Mouse (Mus musculus): ENCODE results near the gene Gls. TPM values are rescaled to one million over a fixed set of nuclear protein-coding genes. Genes with fewer than 3 reads are reported as not detected.
A peak's percentile ranks its signal among the peaks of the same experiment; 100 is the strongest.

Gls gene
- polyA plus RNA-seq, 1 experiment, result 89.5 TPM

GRCm38 (mm10) chr1:52251038-52251735 is 18.2 kb upstream of the Gls start:
- H3K4me1 ChIP-seq (ENCODE audit: control insufficient read depth, insufficient read depth, low read length), result no peaks in the 10 kb centered on the region
- H3K27ac ChIP-seq (ENCODE audit: insufficient read depth, low read depth, low read length), result no peak overlapping the region
- H3K4me3 ChIP-seq (ENCODE audit: insufficient read depth, low read length), result no peak overlapping the region
- TF ChIP-seq CTCF (IDR thresholded peaks at IDR 0.05; ENCODE audit: low read depth, low read length) (no peak), POLR2A (IDR thresholded peaks at IDR 0.05; ENCODE audit: borderline replicate concordance, low read depth, low read length) (no peak)

DNA sequence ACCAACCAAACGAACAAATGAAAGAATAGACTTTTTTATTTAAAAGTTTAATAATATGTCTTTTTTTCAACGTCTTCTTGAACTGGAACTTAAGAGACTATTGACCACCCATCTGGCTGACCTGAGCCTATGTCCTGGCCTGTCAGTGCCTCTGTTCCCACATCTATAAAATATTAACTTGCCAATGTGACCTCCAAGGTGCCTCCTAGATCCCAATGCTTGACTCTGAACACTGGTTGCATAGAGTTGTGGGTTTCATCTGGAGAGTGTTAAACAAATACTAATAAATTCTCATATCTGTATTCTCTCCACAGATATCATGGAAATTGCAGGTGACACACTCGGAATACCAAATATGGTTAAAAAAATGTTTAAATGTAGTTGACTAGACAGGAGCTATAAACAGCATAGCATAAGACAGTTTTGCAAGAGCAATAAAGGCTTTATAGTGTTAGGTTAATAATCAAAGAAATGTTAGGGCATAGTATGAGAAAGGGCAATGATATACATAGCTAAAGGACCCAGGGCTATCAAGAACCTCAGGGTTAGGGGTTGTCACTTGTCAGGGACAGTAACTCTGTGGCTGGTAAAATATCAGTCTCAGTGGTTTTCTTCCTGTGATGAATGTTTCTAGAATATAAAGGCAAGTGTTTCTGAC is 16.0 kb upstream of the Gls start:
- Histone ChIP-seq H3K27ac (ENCODE audit: insufficient read depth, low read depth, low read length) (no peak overlapping the region), H3K4me1 (ENCODE audit: control insufficient read depth, insufficient read depth, low read length) (no peaks in the 10 kb centered on the region), H3K4me3 (ENCODE audit: insufficient read depth, low read length) (no peak overlapping the region)
- no peak for TF ChIP-seq POLR2A (IDR thresholded peaks at IDR 0.05; ENCODE audit: borderline replicate concordance, low read depth, low read length)
- no peak for TF ChIP-seq CTCF (IDR thresholded peaks at IDR 0.05; ENCODE audit: low read depth, low read length)

DNA sequence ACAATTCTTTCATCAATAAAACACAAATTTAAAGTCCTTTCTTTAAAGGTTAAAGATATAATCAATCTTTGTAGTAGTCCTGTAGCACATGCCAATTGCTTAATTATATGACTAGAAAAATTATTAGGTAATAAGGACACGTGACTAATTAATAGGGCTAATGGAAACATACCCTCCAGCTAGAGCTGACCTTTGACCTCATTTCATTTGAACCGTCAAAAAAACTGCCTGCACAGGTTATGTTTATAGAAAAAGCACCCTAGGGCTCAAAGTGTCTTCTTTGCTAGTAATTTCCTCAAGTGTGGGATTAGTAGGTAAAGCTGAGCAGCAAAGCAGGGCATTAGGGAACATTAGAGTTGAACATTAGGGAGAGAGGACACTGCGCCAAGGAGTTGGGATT is 9.2 kb upstream of the Gls start:
- Histone ChIP-seq H3K4me1 (ENCODE audit: control insufficient read depth, insufficient read depth, low read length) (no peaks in the 10 kb centered on the region), H3K27ac (ENCODE audit: insufficient read depth, low read depth, low read length) (no peak overlapping the region), H3K4me3 (ENCODE audit: insufficient read depth, low read length) (no peak overlapping the region)
- TF ChIP-seq CTCF (IDR thresholded peaks at IDR 0.05; ENCODE audit: low read depth, low read length) (no peak), POLR2A (IDR thresholded peaks at IDR 0.05; ENCODE audit: borderline replicate concordance, low read depth, low read length) (no peak)

- no peak for TF ChIP-seq POLR2A (IDR thresholded peaks at IDR 0.05; ENCODE audit: borderline replicate concordance, low read depth, low read length)
- no peak for TF ChIP-seq CTCF (IDR thresholded peaks at IDR 0.05; ENCODE audit: low read depth, low read length)
- H3K27ac ChIP-seq (ENCODE audit: insufficient read depth, low read depth, low read length), result peak overlapping the region; percentile 66
- H3K4me1 ChIP-seq (ENCODE audit: control insufficient read depth, insufficient read depth, low read length), result peaks cover 4% of the 10 kb centered on the region
- H3K4me3 ChIP-seq (ENCODE audit: insufficient read depth, low read length), result peak overlapping the region; percentile 68
Measured at GRCm38 (mm10) chr1:52232766-52233140, 279 bp downstream of the Gls start.

DNA sequence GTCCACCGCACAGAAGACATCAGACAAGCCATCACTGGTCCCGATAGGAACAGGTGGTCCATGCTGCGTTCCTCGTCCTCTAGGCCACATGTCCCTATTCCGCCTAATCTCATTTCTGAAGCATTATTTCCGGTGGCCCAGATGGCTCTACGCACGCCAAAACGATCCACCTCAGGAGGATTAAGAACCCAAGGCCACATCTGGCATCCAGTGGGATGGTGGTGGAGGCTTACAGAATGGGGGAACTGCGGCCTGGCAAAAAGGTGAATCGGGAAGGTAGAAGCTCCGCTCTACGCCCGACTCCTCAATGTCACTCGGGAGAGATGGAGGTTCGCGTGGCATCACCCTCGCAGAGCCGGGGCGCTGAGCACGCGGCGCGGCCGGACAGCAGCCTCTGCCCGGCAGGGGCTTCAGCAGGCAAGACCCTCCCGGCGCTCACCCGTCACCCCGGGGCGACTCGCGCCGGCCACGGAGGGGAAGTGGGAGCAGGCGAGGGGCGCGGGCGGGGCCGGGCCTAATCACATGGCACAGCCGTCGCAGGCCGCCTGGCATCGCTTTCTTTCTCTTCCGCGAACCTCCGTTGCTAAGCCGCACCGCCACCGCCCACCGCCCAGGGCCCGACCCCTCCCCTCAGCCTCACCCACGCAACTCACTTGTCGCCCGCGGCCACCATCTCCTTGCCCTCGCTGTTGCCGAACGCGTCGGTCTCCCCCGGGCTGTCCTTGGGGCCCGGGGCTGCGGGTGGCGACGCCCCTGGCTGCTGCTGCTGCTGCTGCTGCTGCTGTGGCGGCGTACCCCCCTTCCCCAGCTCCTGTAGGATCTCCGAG is 880 bp downstream of the Gls start:
- TF ChIP-seq POLR2A (IDR thresholded peaks at IDR 0.05; ENCODE audit: borderline replicate concordance, low read depth, low read length), result no peak
- no peak for TF ChIP-seq CTCF (IDR thresholded peaks at IDR 0.05; ENCODE audit: low read depth, low read length)
- peaks cover 7% of the 10 kb centered on the region for H3K4me1 ChIP-seq (ENCODE audit: control insufficient read depth, insufficient read depth, low read length)
- H3K27ac ChIP-seq (ENCODE audit: insufficient read depth, low read depth, low read length), result peak overlapping the region; percentile 66
- peak overlapping the region; percentile 68 for H3K4me3 ChIP-seq (ENCODE audit: insufficient read depth, low read length)

- Histone ChIP-seq H3K27ac (ENCODE audit: insufficient read depth, low read depth, low read length) (no peak overlapping the region), H3K4me3 (ENCODE audit: insufficient read depth, low read length) (0 out of 2 replicates have a peak overlapping the region, but pooled peaks have one; percentile 10), H3K4me1 (ENCODE audit: control insufficient read depth, insufficient read depth, low read length) (peaks cover 11% of the 10 kb centered on the region)
- no peak for TF ChIP-seq CTCF (IDR thresholded peaks at IDR 0.05; ENCODE audit: low read depth, low read length)
- no peak for TF ChIP-seq POLR2A (IDR thresholded peaks at IDR 0.05; ENCODE audit: borderline replicate concordance, low read depth, low read length)
Measured at GRCm38 (mm10) chr1:52230404-52230803, 2.6 kb downstream of the Gls start.

GRCm38 (mm10) chr1:52228178-52228577 is 4.9 kb downstream of the Gls start:
- TF ChIP-seq POLR2A (IDR thresholded peaks at IDR 0.05; ENCODE audit: borderline replicate concordance, low read depth, low read length) (no peak), CTCF (IDR thresholded peaks at IDR 0.05; ENCODE audit: low read depth, low read length) (no peak)
- H3K4me3 ChIP-seq (ENCODE audit: insufficient read depth, low read length), result no peak overlapping the region
- H3K4me1 ChIP-seq (ENCODE audit: control insufficient read depth, insufficient read depth, low read length), result peaks cover 14% of the 10 kb centered on the region
- H3K27ac ChIP-seq (ENCODE audit: insufficient read depth, low read depth, low read length), result no peak overlapping the region

GRCm38 (mm10) chr1:52226416-52226815 is 6.6 kb downstream of the Gls start:
- Histone ChIP-seq H3K4me3 (ENCODE audit: insufficient read depth, low read length) (no peak overlapping the region), H3K27ac (ENCODE audit: insufficient read depth, low read depth, low read length) (no peak overlapping the region), H3K4me1 (ENCODE audit: control insufficient read depth, insufficient read depth, low read length) (peaks cover 15% of the 10 kb centered on the region)
- TF ChIP-seq POLR2A (IDR thresholded peaks at IDR 0.05; ENCODE audit: borderline replicate concordance, low read depth, low read length) (no peak), CTCF (IDR thresholded peaks at IDR 0.05; ENCODE audit: low read depth, low read length) (no peak)

DNA sequence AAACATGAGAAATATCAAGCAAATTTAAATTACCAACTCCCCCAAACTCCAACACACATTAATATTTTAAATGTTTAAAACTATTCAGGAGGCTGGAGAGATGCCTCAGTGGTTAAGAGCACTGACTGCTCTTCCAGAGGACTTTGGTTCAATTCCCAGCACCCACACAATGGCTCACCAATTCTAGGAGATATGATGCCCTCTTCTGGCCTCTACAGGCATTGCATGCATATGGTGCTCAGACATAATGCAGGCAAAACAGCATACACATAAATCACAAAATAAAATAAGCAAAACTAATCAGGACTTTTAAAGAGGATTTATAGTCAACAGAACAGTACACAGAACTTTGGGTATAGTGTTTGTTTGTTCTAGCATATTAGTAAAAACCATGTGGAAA is 16.3 kb downstream of the Gls start:
- Histone ChIP-seq H3K27ac (ENCODE audit: insufficient read depth, low read depth, low read length) (no peak overlapping the region), H3K4me3 (ENCODE audit: insufficient read depth, low read length) (no peak overlapping the region)
- no peak for TF ChIP-seq POLR2A (IDR thresholded peaks at IDR 0.05; ENCODE audit: borderline replicate concordance, low read depth, low read length)
- TF ChIP-seq CTCF (IDR thresholded peaks at IDR 0.05; ENCODE audit: low read depth, low read length), result peak; percentile 32; the same call in 1 of the 2 replicates

More for the DNA sequence above, 16.3 kb downstream of the Gls start:
- H3K4me1 ChIP-seq (ENCODE audit: control insufficient read depth, insufficient read depth, low read length), result no peaks in the 10 kb centered on the region
